Mouse (Mus musculus): ENCODE measurements around the gene Btbd7.

Gene Btbd7

GRCm38 (mm10) chr12:102779452-102779851, 98.8 kb downstream of the Btbd7 start:
- no peak for DNase-seq

GRCm38 (mm10) chr12:102778151-102778550, 100.1 kb downstream of the Btbd7 start:
- DNase-seq = peak; percentile 22

GRCm38 (mm10) chr12:102776035-102776434, 102.2 kb downstream of the Btbd7 start:
- no peak for DNase-seq

- DNase-seq = no peak
Measured at GRCm38 (mm10) chr12:102772676-102773075, 105.6 kb downstream of the Btbd7 start.

- DNase-seq = no peak
Measured at GRCm38 (mm10) chr12:102771601-102772000, 106.7 kb downstream of the Btbd7 start.

- DNase-seq = no peak
Measured at GRCm38 (mm10) chr12:102769000-102769399, 109.3 kb downstream of the Btbd7 start.

GRCm38 (mm10) chr12:102763696-102764095, 114.6 kb downstream of the Btbd7 start:
- no peak for DNase-seq

- no peak for DNase-seq
Measured at GRCm38 (mm10) chr12:102761668-102762067, 116.6 kb downstream of the Btbd7 start.

GRCm38 (mm10) chr12:102758936-102759335, 119.3 kb downstream of the Btbd7 start:
- no peak for DNase-seq

GRCm38 (mm10) chr12:102758403-102758756, 119.9 kb downstream of the Btbd7 start, which contains the start of gene Gm20604:
Gene Gm20604 (minus strand): TSS chr12:102758672.
- DNase-seq = no peak

- peak; percentile 97 for DNase-seq
Measured at GRCm38 (mm10) chr12:102757689-102758402, 120.4 kb downstream of the Btbd7 start, which contains the start of the genes Gm28051, Gon7 and Ubr7. Gene Gm28051 (minus strand): TSS chr12:102757765. Gene Gon7 (minus strand): TSS chr12:102757803. Gene Ubr7 (plus strand): TSS chr12:102757967.

GRCm38 (mm10) chr12:102757055-102757688, 121.1 kb downstream of the Btbd7 start:
- DNase-seq = no peak

GRCm38 (mm10) chr12:102756304-102756703, 122.0 kb downstream of the Btbd7 start:
- DNase-seq = peak; percentile 51

- DNase-seq = no peak
Measured at GRCm38 (mm10) chr12:102748256-102748655, 130.0 kb downstream of the Btbd7 start.

GRCm38 (mm10) chr12:102744839-102745238, 133.4 kb downstream of the Btbd7 start:
- no peak for DNase-seq

- peak; percentile 89 for DNase-seq
Measured at GRCm38 (mm10) chr12:102743589-102744574, 134.4 kb downstream of the Btbd7 start, which contains the start of the genes Moap1 and Tmem251. Gene Moap1 (minus strand): TSS chr12:102743661. Gene Tmem251 (plus strand): TSS chr12:102743762.

GRCm38 (mm10) chr12:102743036-102743588, 135.2 kb downstream of the Btbd7 start:
- no peak for DNase-seq

GRCm38 (mm10) chr12:102742056-102742455, 136.2 kb downstream of the Btbd7 start:
- no peak for DNase-seq

GRCm38 (mm10) chr12:102740285-102740684, 138.0 kb downstream of the Btbd7 start:
- DNase-seq = no peak

- no peak for DNase-seq
Measured at GRCm38 (mm10) chr12:102739096-102739495, 139.2 kb downstream of the Btbd7 start.

GRCm38 (mm10) chr12:102733381-102733780, 144.9 kb downstream of the Btbd7 start:
- DNase-seq = no peak

GRCm38 (mm10) chr12:102730798-102731619, 147.3 kb downstream of the Btbd7 start:
- DNase-seq = no peak
